Mouse (Mus musculus): ENCODE data around the gene Smim24.

Smim24 gene

GRCm38 (mm10) chr10:81392781-81393185 lies at the start of gene Smim24:
Smim24 (plus strand) TSS chr10:81393051.
- no peak for DNase-seq (ENCODE audit: low spot score in 2 of 2)

- DNase-seq (ENCODE audit: low spot score in 2 of 2), result no peak
Observed at GRCm38 (mm10) chr10:81344421-81345161, 48.3 kb upstream of the Smim24 start.

GRCm38 (mm10) chr10:81345162-81345534 lies 47.7 kb upstream of the Smim24 start:
- DNase-seq (ENCODE audit: low spot score in 2 of 2), result no peak

GRCm38 (mm10) chr10:81346453-81347067 lies 46.3 kb upstream of the Smim24 start:
- DNase-seq (ENCODE audit: low spot score in 2 of 2), result peak; percentile 65 to 68

GRCm38 (mm10) chr10:81349146-81349545 lies 43.7 kb upstream of the Smim24 start:
- DNase-seq (ENCODE audit: low spot score in 2 of 2), result no peak

GRCm38 (mm10) chr10:81349961-81350350 lies 42.9 kb upstream of the Smim24 start:
- DNase-seq (ENCODE audit: low spot score in 2 of 2), result no peak

- DNase-seq (ENCODE audit: low spot score in 2 of 2), result peak; percentile 99 to 100
Observed at GRCm38 (mm10) chr10:81350351-81351063, 42.3 kb upstream of the Smim24 start, which contains the start of gene Hmg20b. Hmg20b (minus strand) TSS chr10:81350480.

GRCm38 (mm10) chr10:81351678-81352291 lies 41.1 kb upstream of the Smim24 start:
- DNase-seq (ENCODE audit: low spot score in 2 of 2), result no peak

GRCm38 (mm10) chr10:81354738-81355477 lies 37.9 kb upstream of the Smim24 start:
- DNase-seq (ENCODE audit: low spot score in 2 of 2), result no peak

- no peak for DNase-seq (ENCODE audit: low spot score in 2 of 2)
Observed at GRCm38 (mm10) chr10:81355533-81355932, 37.3 kb upstream of the Smim24 start.

GRCm38 (mm10) chr10:81356352-81356990 lies 36.4 kb upstream of the Smim24 start:
- DNase-seq (ENCODE audit: low spot score in 2 of 2), result no peak

- peak; percentile 89 to 90 for DNase-seq (ENCODE audit: low spot score in 2 of 2)
Observed at GRCm38 (mm10) chr10:81356991-81357844, 35.6 kb upstream of the Smim24 start, which contains the start of gene Mfsd12. Mfsd12 (plus strand) TSS chr10:81357491.

- no peak for DNase-seq (ENCODE audit: low spot score in 2 of 2)
Observed at GRCm38 (mm10) chr10:81358209-81358608, 34.6 kb upstream of the Smim24 start.

GRCm38 (mm10) chr10:81358841-81359240 lies 34.0 kb upstream of the Smim24 start:
- DNase-seq (ENCODE audit: low spot score in 2 of 2), result no peak

- no peak for DNase-seq (ENCODE audit: low spot score in 2 of 2)
Observed at GRCm38 (mm10) chr10:81360721-81361120, 32.1 kb upstream of the Smim24 start.

- no peak for DNase-seq (ENCODE audit: low spot score in 2 of 2)
Observed at GRCm38 (mm10) chr10:81362336-81362949, 30.4 kb upstream of the Smim24 start.

GRCm38 (mm10) chr10:81363436-81364346 lies 29.2 kb upstream of the Smim24 start:
- no peak for DNase-seq (ENCODE audit: low spot score in 2 of 2)

GRCm38 (mm10) chr10:81364666-81365065 lies 28.2 kb upstream of the Smim24 start:
- DNase-seq (ENCODE audit: low spot score in 2 of 2), result no peak

Data from right cerebral cortex, adult 2 months (tissue).